Mouse (Mus musculus) induced T-regulatory cell, adult 2 months (primary cell): ENCODE measurements around the gene Taar1.
A peak's percentile ranks its signal among the peaks of the same experiment; 100 is the strongest.

Source experiments
- DNase-seq: peaks from one replicate; pipeline ENCODE4 v3.0.0-alpha.2; 2012; ENCODE audit warnings: low read depth

Taar1 gene

DNA sequence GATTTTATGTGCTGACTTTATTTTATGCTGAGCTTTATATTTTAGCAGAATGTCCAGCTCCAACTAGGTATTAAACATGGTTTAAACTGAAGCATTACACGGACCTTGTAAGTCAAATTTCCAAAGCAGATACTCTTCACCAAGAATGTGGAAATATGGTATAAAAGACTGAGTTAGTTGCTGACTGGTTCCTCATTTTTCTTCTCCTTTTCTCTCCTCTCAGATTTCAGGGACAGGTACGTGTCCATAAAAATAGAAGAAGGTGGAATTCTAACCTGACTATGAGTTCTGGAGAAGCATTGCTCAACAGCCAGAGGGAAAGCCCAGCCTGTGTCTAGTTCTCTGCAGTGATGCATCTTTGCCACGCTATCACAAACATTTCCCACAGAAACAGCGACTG, at the start of gene Taar1:
Taar1 (plus strand) TSS at position 301 of the 400 bp plus-strand sequence.
- DNase-seq: no peak

- DNase-seq: peak; percentile 7
Observed at GRCm38 (mm10) chr10:23880695-23881094, 39.5 kb upstream of the Taar1 start.

GRCm38 (mm10) chr10:23884910-23885309, 35.2 kb upstream of the Taar1 start:
- DNase-seq: no peak

DNA sequence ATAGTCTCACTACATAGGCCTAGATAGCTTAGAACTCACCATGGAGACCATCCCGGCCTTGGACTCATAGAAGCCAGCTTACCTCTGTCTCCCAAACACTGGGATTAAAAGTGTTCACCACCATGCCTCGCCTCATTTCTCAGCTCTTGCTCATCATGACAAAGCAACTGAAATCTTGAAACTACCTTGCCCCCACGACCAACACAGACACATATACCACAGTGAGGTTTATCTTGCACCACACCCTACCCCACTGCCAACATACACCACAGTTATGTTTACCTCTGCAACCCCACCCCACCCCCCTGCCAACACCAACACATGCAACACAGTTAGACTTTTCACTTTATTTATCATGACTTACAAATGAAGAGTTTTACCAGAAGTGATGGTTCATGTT, 34.1 kb upstream of the Taar1 start:
- no peak for DNase-seq

GRCm38 (mm10) chr10:23892987-23893386, 27.2 kb upstream of the Taar1 start:
- no peak for DNase-seq

GRCm38 (mm10) chr10:23894601-23895349, 25.4 kb upstream of the Taar1 start, which contains the start of gene Vnn1:
TSS of gene Vnn1 (plus strand) at chr10:23894688.
- DNase-seq: no peak

- DNase-seq: no peak
Observed at GRCm38 (mm10) chr10:23895376-23895775, 24.8 kb upstream of the Taar1 start.

- no peak for DNase-seq
Observed at GRCm38 (mm10) chr10:23901119-23901518, 19.0 kb upstream of the Taar1 start.

DNA sequence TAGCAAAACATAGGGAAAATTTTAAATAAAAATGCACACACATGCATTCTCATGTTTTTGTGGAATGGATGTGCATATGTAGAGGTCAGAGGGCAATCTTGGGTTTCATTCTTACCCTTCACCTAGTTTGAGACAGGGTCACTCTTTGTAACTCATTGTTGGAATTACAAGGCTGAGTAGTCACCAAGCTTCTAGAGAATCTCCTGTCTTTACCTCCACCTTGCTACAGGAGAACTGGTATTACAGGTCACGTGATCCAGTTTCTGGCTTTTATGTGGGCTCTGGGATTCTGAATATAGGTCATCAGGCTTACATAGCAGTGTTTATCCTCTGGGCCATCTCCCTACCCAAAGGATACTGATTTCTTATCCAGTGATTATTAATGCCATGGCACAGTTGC, 14.5 kb upstream of the Taar1 start:
- no peak for DNase-seq

DNA sequence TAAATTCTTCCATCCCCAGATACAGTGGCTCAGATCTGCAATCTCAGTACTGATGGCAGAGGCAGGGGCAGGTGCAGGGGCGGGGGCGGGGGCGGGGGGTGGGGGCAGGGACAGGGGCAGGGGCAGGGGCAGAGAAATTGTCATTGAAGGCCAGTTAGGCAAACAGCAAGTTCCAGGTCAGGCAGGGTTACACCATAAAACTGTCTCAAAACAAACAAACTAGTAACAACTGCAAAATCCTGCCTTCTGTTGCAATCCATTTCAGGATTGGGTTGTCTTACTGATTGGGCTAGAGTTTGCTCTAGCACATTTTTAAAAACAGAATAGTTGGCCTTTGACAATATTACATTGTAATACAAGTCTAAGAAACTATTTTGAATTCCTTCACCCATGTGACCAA, 2.3 kb downstream of the Taar1 start:
- no peak for DNase-seq

DNA sequence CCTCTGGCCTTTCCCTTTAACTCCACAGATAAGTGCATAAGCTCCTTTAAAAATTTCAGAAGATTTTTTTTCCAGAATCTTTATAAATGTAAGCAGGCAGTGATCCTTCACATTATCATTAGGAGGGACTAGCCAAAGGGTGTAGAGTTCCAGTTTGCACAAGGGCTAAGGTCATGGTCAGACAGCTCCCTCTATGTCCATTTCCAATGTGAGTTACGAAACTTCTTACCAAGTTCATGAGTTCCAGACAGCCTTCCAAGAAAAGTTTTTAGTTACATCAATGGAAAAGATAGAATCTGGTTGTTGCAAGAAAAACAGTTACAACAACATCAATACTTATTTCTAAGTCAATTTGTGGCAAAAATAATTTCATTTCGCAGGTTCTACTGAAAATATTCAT, 3.8 kb downstream of the Taar1 start:
- DNase-seq: no peak

DNA sequence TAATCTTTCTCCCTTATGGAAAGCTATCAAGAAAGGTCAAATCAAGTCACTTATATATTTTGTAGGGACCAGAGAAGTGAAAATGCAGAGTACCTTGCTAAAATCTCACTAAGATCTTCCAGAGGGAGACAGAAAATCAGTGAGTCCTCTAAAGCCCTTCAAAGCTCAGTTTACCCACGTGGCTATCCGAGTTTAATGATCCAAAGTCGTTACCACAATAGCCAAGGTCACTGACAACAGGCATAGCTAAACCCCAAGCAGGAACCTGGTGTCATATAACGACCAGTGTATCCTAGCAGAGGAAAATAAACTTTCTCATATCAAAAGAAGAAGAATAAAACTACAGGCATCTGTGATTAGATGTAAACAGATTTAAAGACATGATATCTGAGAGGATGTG, 17.5 kb downstream of the Taar1 start:
- DNase-seq: no peak

- no peak for DNase-seq
Observed at GRCm38 (mm10) chr10:23938312-23938711, 18.2 kb downstream of the Taar1 start, which contains the start of gene Taar2. TSS of gene Taar2 (plus strand) at chr10:23938572.

- DNase-seq: peak; percentile 35
Observed at GRCm38 (mm10) chr10:23942465-23942864, 22.3 kb downstream of the Taar1 start.

DNA sequence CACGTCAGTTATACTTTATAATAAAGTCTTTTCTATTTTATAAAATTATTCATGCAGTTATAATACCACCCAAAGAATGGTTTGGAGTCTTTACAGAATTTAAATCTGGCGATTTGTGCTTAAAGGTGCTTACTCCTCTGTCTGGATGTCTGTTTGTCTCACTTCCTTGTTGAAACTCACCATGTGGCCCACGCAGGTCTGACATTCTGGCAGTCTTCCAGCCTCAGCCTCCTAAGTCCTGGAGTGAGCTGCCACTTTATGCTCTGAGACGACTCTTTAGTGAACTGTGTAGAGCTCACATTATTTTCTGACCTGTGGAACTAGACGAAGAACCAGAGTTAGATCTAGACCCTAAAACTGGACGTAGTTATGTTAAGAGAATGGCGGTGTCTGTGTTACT, 27.9 kb downstream of the Taar1 start:
- no peak for DNase-seq

DNA sequence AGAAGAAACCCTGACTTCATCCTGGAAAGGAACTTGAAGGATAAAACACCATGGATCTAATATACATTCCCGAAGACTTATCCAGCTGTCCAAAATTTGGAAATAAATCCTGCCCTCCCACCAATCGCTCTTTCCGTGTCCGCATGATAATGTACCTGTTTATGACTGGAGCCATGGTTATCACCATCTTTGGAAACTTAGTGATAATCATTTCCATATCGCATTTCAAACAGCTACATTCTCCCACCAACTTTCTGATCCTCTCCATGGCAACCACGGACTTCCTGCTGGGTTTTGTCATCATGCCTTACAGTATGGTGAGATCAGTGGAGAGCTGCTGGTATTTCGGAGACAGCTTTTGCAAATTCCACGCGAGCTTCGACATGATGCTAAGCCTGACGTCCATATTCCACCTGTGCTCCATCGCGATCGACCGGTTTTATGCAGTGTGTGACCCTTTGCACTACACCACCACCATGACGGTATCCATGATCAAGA, 29.4 kb downstream of the Taar1 start, which contains the start of gene Taar3:
Taar3 (plus strand) TSS at position 51 of the 498 bp plus-strand sequence.
- no peak for DNase-seq

DNA sequence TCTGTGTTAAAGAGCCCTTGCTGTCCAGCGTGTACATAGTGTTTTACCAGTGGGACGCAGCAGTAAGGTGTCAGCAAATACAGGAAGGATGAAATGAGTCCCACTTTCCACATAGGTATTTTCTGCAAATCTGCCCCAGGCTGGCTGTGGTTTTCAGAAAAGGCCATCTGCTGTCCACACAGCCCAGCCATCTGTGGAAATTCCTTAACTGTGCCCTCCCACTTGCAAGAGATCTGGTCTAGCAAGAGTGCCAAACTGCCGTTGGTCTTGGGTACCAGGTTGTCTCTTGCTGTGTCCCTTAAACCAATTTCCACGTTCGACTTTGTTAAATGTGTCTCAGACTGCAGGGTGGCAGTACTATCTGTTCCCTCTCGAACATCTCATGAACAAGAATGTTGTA, 31.6 kb downstream of the Taar1 start:
- DNase-seq: no peak

GRCm38 (mm10) chr10:23959071-23959470, 38.9 kb downstream of the Taar1 start:
- no peak for DNase-seq

DNA sequence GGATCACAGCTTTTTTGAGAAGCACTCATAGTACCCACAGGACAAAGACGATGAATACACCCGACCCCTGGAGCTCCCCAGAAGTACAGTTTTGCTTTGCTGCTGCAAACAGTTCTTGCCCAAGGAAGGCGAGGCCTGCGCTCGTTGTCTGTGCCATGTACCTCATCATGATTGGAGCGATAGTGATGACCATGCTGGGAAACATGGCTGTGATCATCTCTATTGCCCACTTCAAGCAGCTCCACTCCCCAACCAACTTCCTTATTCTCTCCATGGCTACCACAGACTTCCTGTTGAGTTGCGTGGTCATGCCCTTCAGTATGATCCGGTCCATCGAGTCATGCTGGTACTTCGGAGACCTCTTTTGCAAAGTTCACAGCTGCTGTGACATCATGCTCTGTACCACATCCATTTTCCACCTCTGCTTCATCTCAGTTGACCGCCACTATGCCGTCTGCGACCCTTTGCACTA, 40.3 kb downstream of the Taar1 start, which contains the start of gene Taar4:
Taar4 (plus strand) TSS at position 51 of the 472 bp plus-strand sequence.
- DNase-seq: no peak

GRCm38 (mm10) chr10:23963444-23963843, 43.3 kb downstream of the Taar1 start:
- no peak for DNase-seq

GRCm38 (mm10) chr10:23964921-23965610, 44.9 kb downstream of the Taar1 start:
- DNase-seq: peak; percentile 7

DNA sequence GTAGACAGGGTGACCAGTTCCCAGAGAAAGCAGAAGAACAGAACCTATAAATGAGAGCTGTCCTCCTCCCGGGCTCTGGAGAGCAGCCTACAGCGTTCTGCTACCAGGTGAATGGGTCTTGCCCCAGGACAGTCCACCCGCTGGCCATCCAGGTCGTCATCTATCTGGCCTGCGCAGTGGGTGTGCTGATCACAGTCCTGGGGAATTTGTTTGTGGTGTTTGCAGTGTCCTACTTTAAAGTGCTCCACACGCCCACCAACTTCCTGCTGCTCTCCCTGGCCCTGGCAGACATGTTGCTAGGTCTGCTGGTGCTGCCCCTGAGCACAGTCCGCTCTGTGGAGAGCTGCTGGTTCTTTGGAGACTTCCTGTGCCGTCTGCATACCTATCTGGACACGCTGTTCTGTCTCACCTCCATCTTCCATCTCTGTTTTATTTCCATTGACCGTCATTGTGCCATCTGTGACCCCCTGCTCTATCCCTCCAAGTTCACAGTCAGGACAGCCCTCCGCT, 50.6 kb downstream of the Taar1 start, which contains the start of gene Taar5:
Taar5 (plus strand) TSS at position 51 of the 510 bp plus-strand sequence.
- DNase-seq: no peak
